Mouse (Mus musculus) cerebellum, adult 2 months (tissue): ENCODE measurements around the gene Tspan3.

ENCODE experiments used
- CTCF ChIP-seq: fragments of 200-500 bp; IDR thresholded peaks from 2 replicates; pipeline ENCODE4 v1.5.1; 2011; ENCODE audit warnings: low read depth, mild to moderate bottlenecking, control low read depth, low read length, moderate library complexity, borderline replicate concordance; ENCODE audit not compliant: insufficient read depth
- POLR2A ChIP-seq: fragments of 200-500 bp; IDR thresholded peaks from 2 replicates; pipeline ENCODE4 v1.6.1; 2011; ENCODE audit warnings: low read length, control low read depth, borderline replicate concordance; ENCODE audit not compliant: insufficient read depth

- TF ChIP-seq POLR2A (no peak), CTCF (no peak)
Measured at GRCm38 (mm10) chr9:56108174-56108573, 57.1 kb downstream of the Tspan3 start.
